Mouse (Mus musculus) liver, embryonic 14.5 days (tissue): ENCODE measurements around the gene Pgpep1. TPM values are rescaled to one million over a fixed set of nuclear protein-coding genes. Genes with fewer than 3 reads are reported as not detected.

Source experiments
- ATAC-seq: fragments of 200-750 bp; cut with Nextera tagmentation; 2 replicates; pipeline ENCODE4 v1.8.0; 2017; ENCODE audit warnings: moderate number of reproducible peaks, mild to moderate bottlenecking, moderate library complexity; ENCODE audit not compliant: insufficient read depth
- DNase-seq, 3 experiments: peaks; one replicate each; pipeline ENCODE4 v3.0.0-alpha.2; 2012 to 2013; ENCODE audit warnings: low read depth in 3 of 3, low spot score in 3 of 3
- H3K27ac ChIP-seq: fragments of 300-500 bp; sonication (generic); 2 replicates; pipeline ENCODE4 v1.5.1; 2014; ENCODE audit warnings: moderate library complexity, mild to moderate bottlenecking, control low read depth, inconsistent platforms
- H3K27me3 ChIP-seq: fragments of 300-500 bp; sonication (generic); 2 replicates; pipeline ENCODE4 v1.6.1; 2014; ENCODE audit warnings: mild to moderate bottlenecking, low read length, moderate library complexity; ENCODE audit not compliant: control insufficient read depth, insufficient read depth
- H3K36me3 ChIP-seq: fragments of 300-500 bp; sonication (generic); replicated peaks from 2 replicates; pipeline ENCODE4 v1.6.1; 2014; ENCODE audit warnings: low read depth; ENCODE audit not compliant: control insufficient read depth, insufficient read depth
- H3K4me1 ChIP-seq, 2 experiments: fragments of 200-500 bp in 1 of 2; fragments of 300-500 bp in 1 of 2; sonication (generic) in 1 of 2; replicated peaks; 2 replicates each; pipeline ENCODE4 v1.6.1; 2012 to 2014; ENCODE audit warnings: antibody characterized with exemption in 1 of 2, inconsistent platforms in 1 of 2, low read length in 1 of 2; ENCODE audit not compliant: control insufficient read depth in 2 of 2, insufficient read depth in 2 of 2
- H3K4me2 ChIP-seq: fragments of 300-500 bp; sonication (generic); 2 replicates; pipeline ENCODE4 v1.6.1; 2014; ENCODE audit warnings: low read depth, mild to moderate bottlenecking, control low read depth, moderate library complexity
- H3K4me3 ChIP-seq, 2 experiments: fragments of 200-500 bp in 1 of 2; fragments of 300-500 bp in 1 of 2; sonication (generic) in 1 of 2; 2 replicates each; pipeline ENCODE4 v1.5.1; 2012 to 2014; ENCODE audit warnings: low read depth in 2 of 2, low read length in 2 of 2, mild to moderate bottlenecking in 2 of 2, control low read depth in 1 of 2, inconsistent platforms in 1 of 2, moderate library complexity in 1 of 2; ENCODE audit not compliant: insufficient read depth in 1 of 2
- H3K9ac ChIP-seq: fragments of 300-500 bp; sonication (generic); replicated peaks from 2 replicates; pipeline ENCODE4 v1.6.1; 2014; ENCODE audit warnings: mild to moderate bottlenecking, control low read depth, moderate library complexity
- H3K9me3 ChIP-seq: fragments of 300-500 bp; sonication (generic); 2 replicates; pipeline ENCODE4 v1.6.1; 2016; ENCODE audit warnings: low read length, mixed read lengths; ENCODE audit not compliant: control insufficient read depth
- CTCF ChIP-seq: IDR thresholded peaks from 2 replicates; pipeline ENCODE4 v1.5.1; 2016; ENCODE audit warnings: antibody characterized with exemption, low read depth, control low read depth
- EP300 ChIP-seq: IDR thresholded peaks from 2 replicates; pipeline ENCODE4 v1.6.1; 2016; ENCODE audit warnings: antibody characterized with exemption, low read depth
- WGBS: fragments of 180-500 bp; shearing (Covaris S2); extraction: QIAGEN DNeasy Blood & Tissue Kit; methylation state at CpG from one replicate; pipeline ENCODE4 v1.1.7; 2014; ENCODE audit not compliant: insufficient replicate concordance; 5-methylcytosine and 5-hydroxymethylcytosine counted together
- polyA plus RNA-seq, 2 experiments: library from polyadenylated mRNA; depleted of rRNA in 1 of 2; stranded (reverse) in 1 of 2; unstranded in 1 of 2; fragments of >200 nt; fragmentation: Nextera tagmentation in 1 of 2; extraction: Ambion mirVana in 1 of 2; gene quantifications; 2 replicates each; pipeline versions ENCODE4 v1.2.1 to v1.2.3; 2012 to 2014

The Pgpep1 gene
- polyA plus RNA-seq, 2 experiments: 8.6 to 19.8 TPM

DNA sequence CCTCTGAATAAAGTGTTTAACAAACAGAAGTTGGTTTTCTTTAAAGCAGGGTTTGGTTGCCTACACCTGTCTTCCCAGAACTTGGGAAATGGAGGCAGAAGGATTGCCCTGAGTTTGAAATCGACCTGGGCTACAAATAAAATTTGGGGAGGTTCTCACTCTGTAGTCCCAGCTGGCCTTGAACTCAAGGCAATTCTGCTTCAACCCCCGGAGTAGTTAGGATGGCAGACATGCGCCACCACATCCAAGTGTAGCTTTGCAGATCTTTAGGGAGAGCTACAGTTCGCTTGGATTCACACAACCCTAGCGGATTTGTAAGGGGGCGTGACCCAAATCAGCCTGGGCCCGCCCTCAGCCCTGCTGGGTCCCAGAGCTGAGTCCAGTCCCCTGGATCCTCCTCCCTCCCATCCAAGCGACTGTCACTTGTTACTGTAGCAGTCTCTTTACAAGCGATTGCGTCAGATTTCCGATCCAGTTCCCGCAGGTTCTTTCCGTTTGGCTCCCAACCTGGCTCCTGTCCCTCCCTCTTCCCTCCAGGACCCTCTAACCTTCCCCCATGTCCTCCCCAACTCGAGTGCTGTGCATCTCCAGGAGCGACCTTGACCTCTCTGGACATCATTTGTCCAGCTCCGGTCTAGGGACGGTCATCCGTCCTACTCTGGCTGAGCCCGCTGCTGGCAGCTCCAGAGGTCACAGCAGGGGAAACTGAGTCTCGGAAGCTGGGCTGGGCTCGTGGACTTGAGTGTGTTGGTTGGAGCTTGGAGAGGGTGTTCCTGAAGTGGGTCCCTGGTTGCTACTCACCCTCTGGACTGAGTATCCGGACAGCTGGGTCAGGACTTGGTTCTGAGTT is 29.4 kb downstream of the Pgpep1 start:
- peak overlapping the region; percentile 54 for H3K9ac ChIP-seq
- peaks cover 20 to 29% of the 10 kb centered on the region in 2 experiments for H3K4me1 ChIP-seq
- WGBS: 10% methylated on average over 22 of the region's 22 CpGs
- DNase-seq (no peak), ATAC-seq (peak; percentile 50)
- TF ChIP-seq EP300 (no peak), CTCF (no peak)
- peaks cover 8% of the 10 kb centered on the region for H3K27me3 ChIP-seq
- no peaks in the 10 kb centered on the region for H3K36me3 ChIP-seq
- no peaks in the 10 kb centered on the region for H3K9me3 ChIP-seq
- peak overlapping the region; percentile 44; the same call in 1 of the 2 replicates for H3K27ac ChIP-seq
- H3K4me3 ChIP-seq: peak overlapping the region; percentile 39 to 71
- peak overlapping the region; percentile 81 for H3K4me2 ChIP-seq

DNA sequence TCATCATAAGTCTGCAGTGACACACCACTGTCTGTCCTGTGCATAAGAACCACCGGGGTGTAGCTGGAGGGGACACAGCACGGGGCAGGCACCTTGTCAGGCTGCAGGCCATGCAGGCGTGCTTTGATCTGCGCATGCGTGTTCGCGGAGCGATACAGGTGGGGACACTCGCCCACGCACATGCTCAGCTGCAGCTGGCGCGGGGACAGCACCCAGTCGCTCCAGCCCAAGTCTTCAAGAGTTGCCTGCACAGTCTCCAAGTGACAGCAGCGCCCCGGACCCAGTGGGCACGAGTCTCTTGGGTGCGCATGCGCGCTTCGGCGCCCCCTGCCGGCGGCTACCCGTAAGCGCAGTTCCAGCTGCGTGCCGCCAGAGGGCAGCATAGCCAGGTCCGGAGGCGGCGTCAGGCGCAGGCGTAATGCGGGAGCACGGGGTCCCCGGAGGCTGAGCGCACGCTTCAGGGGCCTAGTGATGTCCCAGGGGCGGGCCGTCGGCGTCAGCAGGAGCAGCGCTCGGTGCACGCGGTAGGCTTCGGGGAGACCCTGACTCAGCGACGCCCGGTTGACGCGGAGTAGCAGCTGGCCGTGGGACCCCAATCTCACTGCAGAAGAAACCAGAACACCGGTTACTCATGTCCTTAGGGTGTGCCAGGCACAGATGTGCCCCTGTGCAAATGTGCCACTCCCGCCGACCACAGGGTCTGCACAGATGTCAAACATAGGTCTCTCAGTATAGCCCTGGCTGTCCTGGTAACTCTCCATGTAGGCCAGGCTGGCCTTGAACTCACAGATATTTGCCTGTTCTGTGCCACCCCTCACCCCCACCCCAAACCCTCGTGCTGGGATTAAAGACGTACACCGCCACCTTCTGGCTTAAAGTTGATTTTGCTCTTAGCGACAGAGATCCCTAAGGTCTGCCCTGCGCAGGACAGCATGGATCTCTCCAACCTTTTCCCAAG is 30.3 kb downstream of the Pgpep1 start:
- Histone ChIP-seq H3K36me3 (no peaks in the 10 kb centered on the region), H3K4me1 (peaks cover 12 to 22% of the 10 kb centered on the region in 2 experiments), H3K9me3 (no peaks in the 10 kb centered on the region), H3K27me3 (peaks cover 8% of the 10 kb centered on the region), H3K4me3 (peak overlapping the region; percentile 71), H3K9ac (peak overlapping the region; percentile 72), H3K27ac (peak overlapping the region; percentile 57), H3K4me2 (peak overlapping the region; percentile 81)
- TF ChIP-seq EP300 (no peak), CTCF (peak; percentile 100)
- WGBS: 1% methylated on average over 60 of the region's 60 CpGs
- ATAC-seq: peak; percentile 79
- DNase-seq: peak in 2 of 3 experiments; percentile 62 to 76

DNA sequence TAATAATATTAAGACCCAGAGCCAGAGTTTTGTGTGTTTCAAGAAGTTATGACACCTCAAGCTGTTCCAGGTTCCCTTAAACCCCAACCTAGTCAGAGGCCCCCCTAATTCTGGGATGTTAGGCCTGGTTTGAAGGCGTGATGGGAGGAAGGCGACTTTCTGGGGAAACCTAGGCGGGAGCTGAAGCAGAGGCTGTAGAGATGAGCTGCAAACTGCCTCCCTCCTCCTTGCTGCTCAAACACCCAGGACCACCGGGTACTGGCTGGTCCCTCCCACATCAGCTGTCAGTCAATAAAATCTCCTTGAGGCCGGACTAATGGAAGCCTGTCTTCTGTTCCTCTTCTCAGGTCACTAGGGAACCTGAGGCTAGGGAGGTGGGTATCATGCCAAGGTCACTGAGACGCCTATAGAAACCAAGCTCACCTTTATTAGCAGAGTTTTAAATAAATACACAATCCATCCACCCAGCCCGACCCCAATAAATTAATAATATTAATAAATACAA is 31.1 kb downstream of the Pgpep1 start:
- Histone ChIP-seq H3K4me3 (peak overlapping the region in 1 of 2 experiments; percentile 71; a peak in 2 of 4 replicates), H3K9me3 (no peaks in the 10 kb centered on the region), H3K9ac (peak overlapping the region; percentile 72), H3K4me1 (peaks cover 17 to 25% of the 10 kb centered on the region in 2 experiments), H3K27me3 (peaks cover 8% of the 10 kb centered on the region), H3K27ac (peak overlapping the region; percentile 57), H3K4me2 (peak overlapping the region; percentile 81), H3K36me3 (no peaks in the 10 kb centered on the region)
- 59% methylated on average over 7 of the region's 7 CpGs for WGBS
- DNase-seq: no peak
- ATAC-seq: no peak
- TF ChIP-seq CTCF: no peak
- no peak for TF ChIP-seq EP300

DNA sequence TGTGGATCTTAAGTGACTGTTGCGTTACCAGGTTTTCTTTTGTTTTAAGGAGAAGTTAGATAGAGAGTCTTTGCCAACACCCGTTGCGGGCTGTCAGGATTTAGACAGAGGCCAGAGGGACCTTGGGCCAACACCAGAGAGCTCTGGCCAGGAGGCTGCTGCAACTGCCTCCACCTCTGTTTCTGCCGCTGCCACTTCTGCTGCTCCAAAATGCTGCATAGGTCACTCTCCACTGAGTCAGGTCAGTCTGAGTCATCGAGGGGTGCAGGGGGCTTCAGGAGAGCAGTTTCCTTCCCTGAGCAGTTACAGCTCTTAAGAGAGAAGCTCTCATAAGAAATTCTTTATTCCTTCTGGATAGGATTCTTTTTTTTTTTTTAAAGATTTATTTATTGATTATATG is 33.1 kb downstream of the Pgpep1 start:
- H3K4me3 ChIP-seq: no peak overlapping the region
- no peaks in the 10 kb centered on the region for H3K36me3 ChIP-seq
- peaks cover 8% of the 10 kb centered on the region for H3K27me3 ChIP-seq
- H3K9ac ChIP-seq: no peak overlapping the region
- ATAC-seq: no peak
- H3K4me1 ChIP-seq: peaks cover 35 to 41% of the 10 kb centered on the region in 2 experiments
- no peak for DNase-seq
- no peak overlapping the region for H3K4me2 ChIP-seq
- no peaks in the 10 kb centered on the region for H3K9me3 ChIP-seq
- WGBS: 73% methylated on average over 5 of the region's 5 CpGs
- H3K27ac ChIP-seq: no peak overlapping the region
- TF ChIP-seq CTCF: no peak
